Mouse (Mus musculus) activated CD4-positive, CD25-positive, alpha-beta regulatory T cell, adult 4 months (primary cell): Measurements from ENCODE around the gene Garnl3. TPM values are rescaled to one million over a fixed set of nuclear protein-coding genes. Genes with fewer than 3 reads are reported as not detected.

Source experiments
- ATAC-seq: one replicate; pipeline ENCODE4 v1.8.0; 2017
- polyA plus RNA-seq, 2 experiments: library from polyadenylated mRNA; unstranded; fragments of 100-300 nt; shearing (Covaris generic); gene quantifications; one replicate each; pipeline ENCODE4 v1.2.1; 2017

Gene Garnl3
- polyA plus RNA-seq, 2 experiments from 2014 or later: 0.22 TPM; not detected in 1

- no peak for ATAC-seq
Measured at GRCm38 (mm10) chr2:32968024-32968614, 163.3 kb downstream of the Garnl3 start.

- ATAC-seq: peak; percentile 58
Measured at GRCm38 (mm10) chr2:32966689-32967631, 164.5 kb downstream of the Garnl3 start.

- ATAC-seq: no peak
Measured at GRCm38 (mm10) chr2:32966184-32966688, 165.2 kb downstream of the Garnl3 start.

GRCm38 (mm10) chr2:32965511-32966183 lies 165.8 kb downstream of the Garnl3 start:
- ATAC-seq: no peak

- no peak for ATAC-seq
Measured at GRCm38 (mm10) chr2:32964659-32965457, 166.6 kb downstream of the Garnl3 start.

- no peak for ATAC-seq
Measured at GRCm38 (mm10) chr2:32963981-32964380, 167.5 kb downstream of the Garnl3 start.

GRCm38 (mm10) chr2:32963544-32963943 lies 167.9 kb downstream of the Garnl3 start:
- ATAC-seq: no peak

GRCm38 (mm10) chr2:32962875-32963220 lies 168.6 kb downstream of the Garnl3 start:
- ATAC-seq: peak; percentile 12

- no peak for ATAC-seq
Measured at GRCm38 (mm10) chr2:32962062-32962874, 169.2 kb downstream of the Garnl3 start.

- peak; percentile 84 for ATAC-seq
Measured at GRCm38 (mm10) chr2:32961192-32961995, 170.1 kb downstream of the Garnl3 start, which contains the start of the genes Rpl12 and Lrsam1. Gene Rpl12, plus strand, starts transcription at chr2:32961559. Gene Lrsam1, minus strand, starts transcription at chr2:32961614.

GRCm38 (mm10) chr2:32960273-32960672 lies 171.2 kb downstream of the Garnl3 start:
- ATAC-seq: no peak

GRCm38 (mm10) chr2:32957344-32957743 lies 174.1 kb downstream of the Garnl3 start:
- ATAC-seq: no peak

GRCm38 (mm10) chr2:32954581-32954980 lies 176.9 kb downstream of the Garnl3 start:
- ATAC-seq: no peak

- ATAC-seq: no peak
Measured at GRCm38 (mm10) chr2:32947454-32947853, 184.0 kb downstream of the Garnl3 start.

GRCm38 (mm10) chr2:32940483-32940882 lies 191.0 kb downstream of the Garnl3 start:
- no peak for ATAC-seq

GRCm38 (mm10) chr2:32939418-32939817 lies 192.0 kb downstream of the Garnl3 start:
- no peak for ATAC-seq

- no peak for ATAC-seq
Measured at GRCm38 (mm10) chr2:32938741-32939140, 192.7 kb downstream of the Garnl3 start.
